Mouse (Mus musculus): ENCODE results near the gene Arhgef10l. TPM values are rescaled to one million over a fixed set of nuclear protein-coding genes. Genes with fewer than 3 reads are reported as not detected.

Gene Arhgef10l
- total RNA-seq (2014; rRNA removed) (17.7 and 25.5 TPM in 2 replicates), polyA plus RNA-seq (2012; rRNA removed) (54.4 and 69.9 TPM in 2 replicates)

DNA sequence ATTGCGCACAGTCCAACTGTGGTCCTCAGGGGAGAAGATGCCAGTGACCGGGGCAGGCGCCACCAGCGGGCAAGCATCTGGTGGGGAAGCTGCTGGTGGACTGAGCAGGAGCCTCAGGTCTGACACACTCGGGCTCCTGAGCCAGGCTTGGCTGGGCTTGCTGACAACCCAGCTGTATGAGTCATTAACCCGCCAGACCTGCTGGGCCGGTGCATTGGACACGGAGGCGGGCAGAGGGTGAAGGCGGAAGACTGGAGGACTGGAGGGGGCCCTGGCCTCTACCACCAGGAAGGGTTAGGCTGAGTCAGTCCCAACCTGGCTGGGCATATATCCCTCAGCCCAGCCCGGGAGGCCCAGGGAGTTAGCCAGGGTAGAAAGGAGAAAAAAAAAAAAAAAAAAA is at the start of gene Arhgef10l:
Gene Arhgef10l, minus strand, starts transcription at position 253 of the 400 bp plus-strand sequence.
- no peak for DNase-seq (ENCODE audit: extremely low read depth, low read depth, low spot score)
- TF ChIP-seq POLR2A (IDR thresholded peaks at IDR 0.05; ENCODE audit: extremely low read depth, insufficient read depth, low read length) (no peak), CTCF (IDR thresholded peaks at IDR 0.05; ENCODE audit: low read depth, low read length) (no peak)
- Histone ChIP-seq H3K4me3 (ENCODE audit: insufficient read depth, low read depth, low read length) (no peak within 1 kb of the TSS), H3K79me2 (ENCODE audit: control insufficient read depth, insufficient read depth, low read length) (no peaks in the 10 kb centered on the region), H3K9ac (ENCODE audit: low read depth, low read length) (no peak within 1 kb of the TSS), H3K36me3 (ENCODE audit: control insufficient read depth, insufficient read depth, low read length) (no peaks in the 10 kb centered on the region), H3K27me3 (ENCODE audit: control insufficient read depth, insufficient read depth, low read length) (no peaks in the 10 kb centered on the region), H3K27ac (replicated peaks; ENCODE audit: insufficient read depth, low read depth, low read length) (no peak within 1 kb of the TSS), H3K4me1 (ENCODE audit: control insufficient read depth, insufficient read depth, low read length) (no peaks in the 10 kb centered on the region)
- 72% methylated on average over 11 of the region's 11 CpGs for WGBS

- H3K4me3 ChIP-seq (ENCODE audit: insufficient read depth, low read depth, low read length), result no peak overlapping the region
- DNase-seq (ENCODE audit: extremely low read depth, low read depth, low spot score), result peak; percentile 68
These were observed 48.8 kb upstream of the Arhgef10l start for GRCm38 (mm10) chr4:140714586-140714985.

GRCm38 (mm10) chr4:140713480-140714365 is 47.9 kb upstream of the Arhgef10l start:
- Histone ChIP-seq H3K9ac (ENCODE audit: low read depth, low read length) (no peak overlapping the region), H3K27ac (replicated peaks; ENCODE audit: insufficient read depth, low read depth, low read length) (no peak overlapping the region; the same call in 1 of the 2 replicates), H3K79me2 (ENCODE audit: control insufficient read depth, insufficient read depth, low read length) (no peaks in the 10 kb centered on the region), H3K36me3 (ENCODE audit: control insufficient read depth, insufficient read depth, low read length) (peaks cover 6% of the 10 kb centered on the region; the same call in 1 of the 2 replicates), H3K4me1 (ENCODE audit: control insufficient read depth, insufficient read depth, low read length) (peaks cover 5% of the 10 kb centered on the region), H3K4me3 (ENCODE audit: insufficient read depth, low read depth, low read length) (no peak overlapping the region), H3K27me3 (ENCODE audit: control insufficient read depth, insufficient read depth, low read length) (no peaks in the 10 kb centered on the region)
- peak; percentile 68 for DNase-seq (ENCODE audit: extremely low read depth, low read depth, low spot score)
- TF ChIP-seq CTCF (IDR thresholded peaks at IDR 0.05; ENCODE audit: low read depth, low read length) (peak; percentile 99), POLR2A (IDR thresholded peaks at IDR 0.05; ENCODE audit: extremely low read depth, insufficient read depth, low read length) (no peak)
- 35% methylated on average over 29 of the region's 29 CpGs for WGBS

More at GRCm38 (mm10) chr4:140714586-140714985, 48.8 kb upstream of the Arhgef10l start:
- H3K27me3 ChIP-seq (ENCODE audit: control insufficient read depth, insufficient read depth, low read length), result no peaks in the 10 kb centered on the region
- 42% methylated on average over 5 of the region's 5 CpGs for WGBS
- peaks cover 4% of the 10 kb centered on the region for H3K4me1 ChIP-seq (ENCODE audit: control insufficient read depth, insufficient read depth, low read length)
- H3K36me3 ChIP-seq (ENCODE audit: control insufficient read depth, insufficient read depth, low read length), result peaks cover 8% of the 10 kb centered on the region; the same call in 1 of the 2 replicates
- no peak overlapping the region for H3K9ac ChIP-seq (ENCODE audit: low read depth, low read length)
- H3K79me2 ChIP-seq (ENCODE audit: control insufficient read depth, insufficient read depth, low read length), result no peaks in the 10 kb centered on the region
- no peak for TF ChIP-seq POLR2A (IDR thresholded peaks at IDR 0.05; ENCODE audit: extremely low read depth, insufficient read depth, low read length)
- no peak for TF ChIP-seq CTCF (IDR thresholded peaks at IDR 0.05; ENCODE audit: low read depth, low read length)
- peak overlapping the region; percentile 26 for H3K27ac ChIP-seq (replicated peaks; ENCODE audit: insufficient read depth, low read depth, low read length)

GRCm38 (mm10) chr4:140711360-140711759 is 45.5 kb upstream of the Arhgef10l start:
- no peaks in the 10 kb centered on the region for H3K27me3 ChIP-seq (ENCODE audit: control insufficient read depth, insufficient read depth, low read length)
- no peak for DNase-seq (ENCODE audit: extremely low read depth, low read depth, low spot score)
- no peak overlapping the region for H3K4me3 ChIP-seq (ENCODE audit: insufficient read depth, low read depth, low read length)
- H3K4me1 ChIP-seq (ENCODE audit: control insufficient read depth, insufficient read depth, low read length), result peaks cover 17% of the 10 kb centered on the region
- no peaks in the 10 kb centered on the region for H3K79me2 ChIP-seq (ENCODE audit: control insufficient read depth, insufficient read depth, low read length)
- H3K36me3 ChIP-seq (ENCODE audit: control insufficient read depth, insufficient read depth, low read length), result peaks cover 2% of the 10 kb centered on the region; the same call in 1 of the 2 replicates
- H3K27ac ChIP-seq (replicated peaks; ENCODE audit: insufficient read depth, low read depth, low read length), result no peak overlapping the region
- H3K9ac ChIP-seq (ENCODE audit: low read depth, low read length), result no peak overlapping the region
- WGBS, result 87% methylated on average over 5 of the region's 5 CpGs
- TF ChIP-seq POLR2A (IDR thresholded peaks at IDR 0.05; ENCODE audit: extremely low read depth, insufficient read depth, low read length) (no peak), CTCF (IDR thresholded peaks at IDR 0.05; ENCODE audit: low read depth, low read length) (no peak)

GRCm38 (mm10) chr4:140710781-140711180 is 45.0 kb upstream of the Arhgef10l start:
- H3K36me3 ChIP-seq (ENCODE audit: control insufficient read depth, insufficient read depth, low read length), result no peaks in the 10 kb centered on the region; the same call in 1 of the 2 replicates
- no peak for DNase-seq (ENCODE audit: extremely low read depth, low read depth, low spot score)

More at GRCm38 (mm10) chr4:140710781-140711180, 45.0 kb upstream of the Arhgef10l start:
- peaks cover 17% of the 10 kb centered on the region for H3K4me1 ChIP-seq (ENCODE audit: control insufficient read depth, insufficient read depth, low read length)
- H3K27ac ChIP-seq (replicated peaks; ENCODE audit: insufficient read depth, low read depth, low read length), result no peak overlapping the region
- no peaks in the 10 kb centered on the region for H3K27me3 ChIP-seq (ENCODE audit: control insufficient read depth, insufficient read depth, low read length)
- H3K79me2 ChIP-seq (ENCODE audit: control insufficient read depth, insufficient read depth, low read length), result no peaks in the 10 kb centered on the region
- TF ChIP-seq CTCF (IDR thresholded peaks at IDR 0.05; ENCODE audit: low read depth, low read length), result no peak
- no peak for TF ChIP-seq POLR2A (IDR thresholded peaks at IDR 0.05; ENCODE audit: extremely low read depth, insufficient read depth, low read length)
- WGBS, result 92% methylated on average over 10 of the region's 10 CpGs
- H3K4me3 ChIP-seq (ENCODE audit: insufficient read depth, low read depth, low read length), result no peak overlapping the region
- H3K9ac ChIP-seq (ENCODE audit: low read depth, low read length), result no peak overlapping the region

Measured in liver, adult 2 months (tissue).